Mouse (Mus musculus) bone marrow macrophage, adult 2 months (primary cell): ENCODE measurements around the gene Cbfa2t2.

Source experiments
- CTCF ChIP-seq: IDR thresholded peaks from 2 replicates; pipeline ENCODE4 v1.5.1; 2012; ENCODE audit warnings: low read depth, mild to moderate bottlenecking, low read length, moderate library complexity
- POLR2A ChIP-seq: IDR thresholded peaks from 2 replicates; pipeline ENCODE4 v1.6.1; 2012; ENCODE audit warnings: mild to moderate bottlenecking, low read depth, low read length, borderline replicate concordance

GRCm38 (mm10) chr2:154558264-154559039, 122.2 kb downstream of the Cbfa2t2 start, which contains the start of gene Necab3:
- TF ChIP-seq CTCF (no peak), POLR2A (no peak)
